Mouse (Mus musculus) retina, postnatal 1 day (tissue): Measurements from ENCODE around the gene Sdhaf1.

Source experiments
- DNase-seq: peaks from one replicate; pipeline ENCODE4 v3.0.0-alpha.2; 2012

The Sdhaf1 gene

DNA sequence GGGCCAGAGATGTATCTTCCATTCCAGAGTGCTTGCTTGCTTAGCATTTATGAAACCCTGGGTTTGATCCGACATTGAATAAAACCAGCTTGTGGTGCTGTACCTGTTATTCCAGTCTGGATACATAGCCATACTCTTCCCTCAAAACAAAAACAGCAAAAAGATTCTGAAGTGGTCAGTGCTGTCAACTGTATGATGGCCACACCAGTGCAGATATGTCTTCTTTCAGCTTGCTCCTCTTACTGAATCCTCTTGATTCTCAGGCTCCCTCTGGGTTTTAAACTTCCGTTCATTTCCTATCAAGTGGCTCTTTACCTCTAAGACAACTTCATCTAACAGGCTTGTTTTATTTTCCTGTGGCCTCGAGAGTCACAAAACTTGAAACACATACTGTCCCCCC lies at the start of gene Sdhaf1:
Gene Sdhaf1 (minus strand): TSS at position 101 of the 400 bp plus-strand sequence.
- no peak for DNase-seq

- no peak for DNase-seq
Observed at GRCm38 (mm10) chr7:30367466-30367865, 43.8 kb upstream of the Sdhaf1 start.

- DNase-seq, result no peak
Observed at GRCm38 (mm10) chr7:30363344-30363738, 39.6 kb upstream of the Sdhaf1 start.

DNA sequence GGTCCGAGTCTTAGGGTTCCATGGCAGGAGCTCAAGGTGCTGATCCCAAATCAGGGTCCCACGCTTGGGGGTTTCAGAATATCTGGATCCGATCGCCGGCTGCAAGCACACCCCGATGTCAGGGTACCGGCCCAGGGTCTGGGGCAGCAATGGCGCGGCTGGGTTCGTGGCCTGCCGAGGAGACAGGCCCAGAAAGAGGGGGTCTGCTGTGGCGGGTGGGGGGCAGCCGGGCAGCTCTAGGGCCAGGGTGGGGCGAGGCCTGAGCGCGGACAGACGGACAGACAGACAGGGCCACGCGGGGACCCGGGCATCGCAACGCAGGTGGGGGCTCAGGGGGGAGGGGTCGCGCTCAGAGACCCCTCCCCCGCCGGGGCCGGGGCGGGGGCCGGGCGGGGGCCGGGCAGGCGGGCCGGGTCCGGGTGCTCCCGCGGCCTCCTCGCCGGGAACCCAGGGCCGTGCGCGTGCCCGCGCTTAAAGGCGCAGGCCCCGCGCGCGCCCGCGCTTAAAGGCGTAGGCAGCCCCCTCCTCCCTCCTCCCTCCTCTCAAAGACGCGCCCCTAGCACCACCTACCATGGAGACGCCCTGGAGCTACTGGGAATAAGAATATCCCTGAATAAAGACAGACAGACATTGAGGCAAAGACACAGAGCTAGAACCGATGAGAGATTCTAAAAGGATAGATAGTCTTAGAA lies 39.1 kb upstream of the Sdhaf1 start, which contains the start of gene Lrfn3:
Gene Lrfn3 (minus strand): TSS at position 121 of the 692 bp plus-strand sequence.
- DNase-seq, result peak; percentile 85

- peak; percentile 19 for DNase-seq
Observed at GRCm38 (mm10) chr7:30360028-30360427, 36.3 kb upstream of the Sdhaf1 start.

GRCm38 (mm10) chr7:30359276-30359865 lies 35.7 kb upstream of the Sdhaf1 start:
- peak; percentile 46 for DNase-seq

DNA sequence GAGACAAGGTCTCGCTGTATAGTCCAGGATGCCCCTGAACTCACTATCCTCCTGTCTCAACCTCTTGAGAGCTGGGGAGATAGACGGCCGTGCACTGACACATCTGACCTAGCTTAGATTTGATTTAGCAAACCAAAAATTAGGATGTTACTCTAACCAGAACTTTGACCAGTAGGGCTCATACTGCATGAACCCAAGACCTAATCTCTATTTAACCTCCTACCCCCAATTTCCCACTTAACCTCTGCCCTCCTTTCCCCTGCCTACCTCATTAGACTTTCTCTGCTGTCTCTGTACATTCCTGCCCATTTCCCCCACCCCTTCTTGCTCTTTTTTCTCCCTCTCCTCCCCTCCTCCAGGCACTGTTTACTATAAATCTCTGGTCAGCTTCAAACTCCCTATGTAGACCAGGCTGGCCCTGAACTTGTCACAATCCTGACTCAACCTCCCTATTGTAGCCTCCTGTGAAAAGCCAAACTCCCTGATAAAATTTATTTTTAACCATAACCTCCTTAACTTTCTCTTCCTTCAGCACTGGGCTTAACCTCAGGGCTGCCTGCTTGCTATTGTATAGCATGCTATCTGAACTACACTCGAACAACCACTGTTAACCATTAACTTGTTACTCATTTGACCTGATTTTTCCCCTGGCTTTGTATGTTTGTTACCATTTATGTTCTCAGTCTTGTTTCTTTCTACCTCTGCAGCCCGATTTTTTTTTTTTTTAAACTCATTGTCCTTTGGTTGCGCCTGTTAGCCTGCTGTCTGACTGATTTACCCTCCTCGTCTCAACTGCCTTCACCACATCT lies 34.9 kb upstream of the Sdhaf1 start:
- no peak for DNase-seq

DNA sequence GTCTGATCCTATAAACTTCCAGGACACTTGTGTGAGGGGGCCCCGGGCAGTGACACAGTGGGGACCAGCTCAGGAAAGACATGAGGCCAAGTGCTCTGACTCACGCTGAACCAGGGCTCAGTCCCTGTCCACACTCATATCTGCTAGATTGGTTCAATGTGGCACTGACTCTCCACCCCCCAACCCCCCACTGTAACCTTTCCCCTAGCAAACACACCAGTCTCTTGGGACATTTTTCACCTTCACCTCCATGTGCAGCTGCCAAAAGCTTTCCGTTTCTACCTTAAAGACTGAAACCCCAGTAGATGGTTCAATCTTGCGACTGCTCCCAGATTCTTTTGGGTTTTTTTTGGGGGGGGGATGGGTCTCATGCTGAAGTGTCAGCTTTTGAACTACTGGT lies 30.4 kb upstream of the Sdhaf1 start:
- DNase-seq, result peak; percentile 62

DNA sequence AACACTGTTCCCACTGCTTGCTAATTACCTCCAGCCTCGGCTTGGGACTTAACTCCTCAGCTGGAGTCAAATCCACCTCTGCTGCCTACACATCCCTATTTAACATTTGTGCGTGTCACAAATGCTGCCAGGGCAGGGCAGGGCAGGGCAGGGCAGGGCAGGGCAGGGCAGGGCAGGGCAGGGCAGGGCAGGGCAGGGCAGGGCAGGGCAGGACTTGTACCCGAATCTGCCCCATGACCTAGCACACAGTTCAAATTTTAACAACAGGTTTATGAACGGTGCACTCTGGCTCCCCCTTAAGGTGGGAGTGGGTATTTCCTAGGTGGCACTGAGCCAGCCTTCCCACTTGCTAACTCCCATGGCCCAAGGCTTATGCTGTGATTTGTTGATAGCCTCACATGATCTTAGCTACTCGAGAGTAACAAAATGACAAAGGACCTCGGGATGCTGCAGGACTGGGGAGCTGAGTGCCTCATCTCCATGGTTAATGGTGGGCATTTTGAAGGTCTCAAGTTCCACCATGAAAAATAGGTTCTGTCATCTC lies 29.7 kb upstream of the Sdhaf1 start:
- DNase-seq, result peak; percentile 92

DNA sequence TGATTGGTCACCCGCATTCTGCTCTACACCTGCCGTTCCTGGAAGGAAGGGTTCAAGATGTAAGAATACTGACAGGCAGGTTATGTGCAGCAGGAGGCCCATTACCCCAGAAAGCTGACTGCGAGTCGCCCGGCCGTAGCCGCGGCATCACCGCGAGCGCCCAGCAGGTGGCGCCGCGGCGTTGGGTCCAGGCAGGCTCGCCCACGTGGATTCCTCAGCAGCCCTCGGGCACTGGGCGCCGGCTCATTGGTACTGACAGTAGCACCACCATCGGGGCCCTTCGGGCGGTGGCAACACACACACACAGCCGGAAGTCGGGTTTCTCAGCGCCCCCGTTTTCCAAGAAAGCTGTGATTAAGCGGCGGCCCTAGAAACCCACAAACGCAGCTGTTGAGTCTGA lies 24.1 kb upstream of the Sdhaf1 start:
- DNase-seq, result peak; percentile 87

GRCm38 (mm10) chr7:30346635-30347379 lies 23.1 kb upstream of the Sdhaf1 start:
- DNase-seq, result peak; percentile 77

- DNase-seq, result no peak
Observed at GRCm38 (mm10) chr7:30339432-30340109, 15.9 kb upstream of the Sdhaf1 start.

DNA sequence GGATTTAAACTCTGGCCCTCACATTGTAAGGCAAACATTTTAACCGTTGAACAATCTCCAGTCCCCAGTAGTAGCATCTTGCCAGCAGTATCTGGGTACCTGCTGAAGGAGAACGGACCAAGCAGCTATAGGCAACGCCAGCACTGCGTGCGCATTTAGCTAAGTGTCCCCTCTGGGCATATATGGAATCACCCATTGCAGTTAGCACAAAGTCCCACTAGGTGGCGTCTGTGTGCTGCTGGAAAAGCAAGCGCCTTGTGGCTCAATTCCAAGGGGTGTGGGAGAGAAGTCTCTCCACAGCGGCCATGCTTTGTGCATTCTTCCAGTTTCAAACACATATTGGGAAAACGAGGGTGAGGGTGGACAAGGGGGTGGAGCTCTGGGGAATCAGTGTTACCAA lies 12.7 kb upstream of the Sdhaf1 start:
- peak; percentile 94 for DNase-seq

- no peak for DNase-seq
Observed at GRCm38 (mm10) chr7:30335688-30336087, 12.0 kb upstream of the Sdhaf1 start.

DNA sequence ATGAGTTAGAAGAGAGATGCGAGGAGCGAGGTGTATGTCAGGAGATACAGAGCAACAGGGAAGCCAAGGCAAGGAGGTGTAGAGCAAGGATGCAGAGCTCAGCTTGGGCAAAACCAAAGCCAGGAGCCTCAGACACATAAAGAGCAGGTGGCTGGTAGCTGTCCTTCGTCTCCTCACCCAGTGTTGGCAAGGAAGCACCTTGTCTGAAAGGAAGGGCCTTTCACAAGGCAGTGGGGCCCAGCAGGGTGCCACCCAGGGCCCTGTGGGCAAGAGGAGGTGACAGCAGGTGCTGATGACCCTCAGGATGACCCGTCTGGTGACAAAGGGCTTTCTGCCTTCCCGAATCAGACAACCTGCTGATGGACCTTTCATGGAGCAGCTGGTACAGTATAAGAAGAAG lies 10.9 kb upstream of the Sdhaf1 start:
- DNase-seq, result no peak

DNA sequence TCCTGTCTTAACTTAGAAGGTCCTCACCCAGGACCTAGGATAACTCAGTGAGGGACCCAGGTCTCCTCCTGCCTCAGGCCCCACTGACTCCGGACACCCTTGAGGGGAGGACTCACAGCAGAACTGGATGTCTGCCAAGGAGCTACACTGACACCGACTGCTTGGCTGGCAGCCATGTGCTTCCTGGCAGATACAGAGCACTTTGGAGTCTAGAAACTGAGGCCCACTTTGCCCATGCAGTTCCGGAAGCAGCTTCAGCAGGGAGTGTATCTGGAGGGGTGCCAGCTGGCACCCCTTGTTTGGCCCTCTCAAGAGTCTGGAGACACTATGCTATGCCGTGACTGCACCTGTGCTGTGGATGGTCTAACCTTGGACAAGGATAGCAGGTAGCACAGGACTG lies 9.7 kb upstream of the Sdhaf1 start:
- peak; percentile 80 for DNase-seq

DNA sequence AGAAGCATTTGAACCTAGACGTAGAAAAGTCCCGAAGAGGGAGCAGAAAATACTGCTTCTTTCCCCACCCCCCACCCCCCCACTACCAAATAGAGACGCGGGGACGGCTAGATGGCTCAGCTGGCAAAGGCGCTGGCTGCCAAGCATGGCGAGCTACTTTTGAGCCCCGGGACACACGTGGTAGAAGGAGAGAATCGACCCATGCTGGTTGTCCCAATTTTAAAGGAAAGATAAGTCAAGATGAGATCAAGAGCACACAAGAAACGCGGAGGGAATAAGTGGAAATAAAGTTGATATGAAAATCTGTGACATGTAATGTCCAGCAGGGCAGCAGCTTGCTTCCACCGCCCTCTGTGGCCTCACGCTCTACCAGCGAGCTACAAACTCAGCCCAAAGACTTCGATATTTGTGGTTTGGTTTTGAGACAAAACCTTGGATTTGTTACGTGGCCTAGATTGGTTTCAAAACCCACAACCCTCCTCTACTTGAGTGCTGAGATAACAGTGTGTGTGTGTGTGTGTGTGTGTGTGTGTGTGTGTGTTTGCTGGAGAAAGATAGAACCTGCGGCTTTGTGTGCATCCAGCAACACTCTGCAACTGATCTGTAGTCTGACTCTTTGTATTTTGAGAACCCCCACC lies 9.0 kb upstream of the Sdhaf1 start:
- DNase-seq, result no peak

DNA sequence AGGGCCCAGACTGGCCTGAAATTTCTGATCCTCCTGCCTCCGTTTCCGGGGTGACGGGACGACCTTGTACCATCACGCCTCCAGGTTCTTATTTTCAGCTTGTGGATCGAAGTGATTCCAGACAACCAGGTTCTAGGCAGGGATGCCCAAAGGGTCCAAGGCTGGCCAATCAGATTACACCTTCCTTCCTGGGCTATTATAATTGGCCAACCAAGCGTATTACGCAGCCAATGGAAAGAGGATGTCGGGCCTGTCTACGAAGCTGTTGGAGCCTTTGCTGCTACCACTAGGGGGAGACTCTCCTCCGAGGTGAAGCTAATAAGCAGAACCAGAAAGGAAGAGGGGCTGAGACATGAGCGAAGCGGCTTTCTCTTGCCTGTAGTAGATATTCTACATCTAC lies 8.2 kb upstream of the Sdhaf1 start:
- peak; percentile 97 for DNase-seq

DNA sequence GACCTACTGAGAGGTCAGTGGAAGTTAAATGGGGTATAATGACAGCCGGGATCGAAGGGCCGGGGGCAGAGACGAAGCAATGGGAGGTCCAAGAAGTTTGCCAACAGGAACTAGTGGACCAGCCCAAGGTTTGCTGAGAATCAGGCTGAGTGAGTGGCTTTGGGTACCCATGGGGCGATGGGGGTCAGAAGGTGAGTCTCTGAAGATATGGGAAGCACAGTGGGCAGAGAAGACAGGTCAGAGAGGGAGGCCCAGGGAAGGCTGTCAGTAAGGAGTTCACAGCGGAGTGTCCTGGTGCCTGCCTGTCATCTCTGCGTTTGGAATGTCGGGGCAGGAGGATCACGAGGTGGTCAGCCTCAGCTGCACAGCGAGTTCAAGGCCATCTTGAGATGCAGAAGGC lies 4.7 kb upstream of the Sdhaf1 start:
- DNase-seq, result no peak

DNA sequence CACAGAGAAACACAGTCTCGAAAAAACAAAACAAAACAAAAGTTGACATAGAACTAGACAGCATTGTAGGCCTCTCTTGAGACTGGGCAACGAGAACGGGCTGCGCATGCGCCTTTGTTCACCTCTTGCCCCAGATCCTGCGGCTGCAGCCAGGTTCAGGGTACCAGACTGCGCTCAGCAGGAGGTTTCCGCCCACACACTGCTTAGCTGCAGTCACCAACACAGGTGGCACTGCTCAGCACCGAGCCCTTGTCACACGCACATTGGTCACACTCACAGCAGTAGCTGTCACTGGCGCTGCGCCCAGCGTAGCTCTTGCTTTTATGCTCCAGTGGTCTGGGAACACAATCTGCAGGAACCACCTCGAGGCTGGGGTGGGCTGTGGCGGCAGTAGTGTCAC lies 3.4 kb upstream of the Sdhaf1 start:
- peak; percentile 60 for DNase-seq

DNA sequence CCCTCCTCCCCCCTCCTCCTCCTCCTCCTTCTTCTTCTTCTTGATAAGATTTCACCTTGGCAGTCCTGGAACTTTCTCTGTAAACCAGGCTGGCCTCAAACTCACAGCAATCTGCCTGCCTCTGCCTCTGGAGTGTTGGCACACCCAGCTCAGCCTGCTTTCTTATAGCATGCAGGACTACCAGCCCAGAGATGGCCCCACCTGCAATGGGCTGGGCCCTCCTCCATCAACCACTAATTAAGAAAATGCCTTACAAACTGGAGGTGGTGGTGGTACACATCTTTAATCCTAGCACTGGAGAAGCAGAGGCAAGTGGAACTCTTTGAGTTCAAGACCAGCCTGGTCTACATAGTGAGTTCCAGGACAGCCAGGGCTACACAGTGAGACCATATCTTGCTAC lies 2.7 kb upstream of the Sdhaf1 start:
- DNase-seq, result no peak

- peak; percentile 75 for DNase-seq
Observed at GRCm38 (mm10) chr7:30325364-30325763, 1.7 kb upstream of the Sdhaf1 start.
